Mouse (Mus musculus) brain, embryonic 14.5 days (tissue): ENCODE results near the gene Mycbpap.

Source experiments
- CTCF ChIP-seq: fragments of 200-500 bp; IDR thresholded peaks from 2 replicates; pipeline ENCODE4 v1.5.1; 2012; ENCODE audit warnings: inconsistent platforms, mild to moderate bottlenecking, moderate library complexity, borderline replicate concordance; ENCODE audit not compliant: insufficient read depth, insufficient read length; ENCODE audit errors: extremely low read depth
- POLR2A ChIP-seq: fragments of 200-500 bp; IDR thresholded peaks from 2 replicates; pipeline ENCODE4 v1.6.1; 2012; ENCODE audit warnings: mild to moderate bottlenecking, inconsistent platforms, borderline replicate concordance; ENCODE audit not compliant: poor library complexity, insufficient read depth, insufficient read length, severe bottlenecking; ENCODE audit errors: extremely low read depth

DNA sequence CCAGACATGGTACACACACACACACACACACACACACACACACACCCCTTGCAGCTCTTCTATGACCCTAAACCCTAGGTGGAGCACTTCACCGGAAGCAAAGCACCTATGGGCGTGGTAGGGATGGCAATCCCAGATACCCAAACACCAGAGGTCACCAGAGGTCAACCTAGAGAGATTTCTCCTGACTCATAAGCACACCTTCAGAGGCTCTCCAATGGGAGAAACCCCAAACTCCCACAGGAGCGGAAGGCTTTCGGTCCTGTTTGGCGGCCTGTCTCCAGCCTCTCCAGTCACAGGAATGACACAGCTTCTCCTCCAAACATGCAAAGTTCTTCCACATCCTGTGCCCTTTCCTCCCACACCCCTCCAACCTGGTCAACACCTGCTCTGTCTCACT, 24.8 kb upstream of the Mycbpap start:
- no peak for TF ChIP-seq CTCF
- no peak for TF ChIP-seq POLR2A
